Mouse (Mus musculus) kidney, adult 2 months (tissue): ENCODE measurements around the gene Ranbp2.

Source experiments
- CTCF ChIP-seq: fragments of 200-500 bp; conservative IDR thresholded peaks from 2 replicates; pipeline ENCODE4 v1.5.1; 2011; ENCODE audit warnings: low read depth, mild to moderate bottlenecking, control low read depth, low read length, moderate library complexity, mixed read lengths; ENCODE audit not compliant: insufficient read depth, insufficient read length
- POLR2A ChIP-seq: fragments of 200-500 bp; IDR thresholded peaks from one replicate; pipeline ENCODE4 v1.6.1; 2011; ENCODE audit warnings: low read depth, low read length, control low read depth

- TF ChIP-seq POLR2A (no peak), CTCF (no peak)
These were observed 33.3 kb downstream of the Ranbp2 start for GRCm38 (mm10) chr10:58479954-58480490.
